Mouse (Mus musculus) MEL (cell line): ENCODE results near the gene Mbnl1.

ENCODE experiments used
- CHD1 ChIP-seq: IDR thresholded peaks from 2 replicates; pipeline ENCODE4 v1.6.1; 2012; ENCODE audit warnings: low read depth, mild to moderate bottlenecking, inconsistent platforms, low read length, improper control_type of control experiment
- ELF1 ChIP-seq: IDR thresholded peaks from 2 replicates; pipeline ENCODE4 v1.6.1; 2014; ENCODE audit warnings: low read depth, mild to moderate bottlenecking, inconsistent platforms, low read length, improper control_type of control experiment, moderate library complexity
- EP300 ChIP-seq, 2 experiments: IDR thresholded peaks; 2 replicates each; pipeline ENCODE4 v1.6.1; 2011; ENCODE audit warnings: improper control_type of control experiment in 2 of 2, low read length in 2 of 2, low read depth in 1 of 2, mild to moderate bottlenecking in 1 of 2
- MAFK ChIP-seq: IDR thresholded peaks from 2 replicates; pipeline ENCODE4 v1.6.1; 2011; ENCODE audit warnings: low read depth, mild to moderate bottlenecking, low read length, improper control_type of control experiment, borderline replicate concordance
- MAX ChIP-seq: IDR thresholded peaks from 2 replicates; pipeline ENCODE4 v1.6.1; 2011; ENCODE audit warnings: low read length, improper control_type of control experiment
- MEF2A ChIP-seq: IDR thresholded peaks from 2 replicates; pipeline ENCODE4 v1.6.1; 2014; ENCODE audit warnings: low read depth, mild to moderate bottlenecking, inconsistent platforms, low read length, improper control_type of control experiment; ENCODE audit not compliant: poor library complexity, insufficient replicate concordance, severe bottlenecking; ENCODE audit errors: extremely low read depth
- NRF1 ChIP-seq: IDR thresholded peaks from 2 replicates; pipeline ENCODE4 v1.6.1; 2014; ENCODE audit warnings: low read depth, mild to moderate bottlenecking, inconsistent platforms, low read length, improper control_type of control experiment, moderate library complexity; ENCODE audit not compliant: poor library complexity, insufficient read depth, severe bottlenecking
- POLR2A ChIP-seq, 2 experiments: IDR thresholded peaks; 2 replicates each; pipeline ENCODE4 v1.6.1; 2011 to 2012; ENCODE audit warnings: low read length in 2 of 2, mild to moderate bottlenecking in 2 of 2, control low read depth in 1 of 2, improper control_type of control experiment in 1 of 2, low read depth in 1 of 2, moderate library complexity in 1 of 2; ENCODE audit not compliant: control insufficient read depth in 1 of 2, insufficient read depth in 1 of 2, poor library complexity in 1 of 2
- TCF12 ChIP-seq: IDR thresholded peaks from 2 replicates; pipeline ENCODE4 v1.6.1; 2014; ENCODE audit warnings: low read depth, mild to moderate bottlenecking, inconsistent platforms, low read length, improper control_type of control experiment, moderate library complexity
- UBTF ChIP-seq: IDR thresholded peaks from 2 replicates; pipeline ENCODE4 v1.6.1; 2012; ENCODE audit warnings: low read depth, mild to moderate bottlenecking, inconsistent platforms, low read length, improper control_type of control experiment, moderate library complexity, borderline replicate concordance; ENCODE audit not compliant: insufficient read depth

DNA sequence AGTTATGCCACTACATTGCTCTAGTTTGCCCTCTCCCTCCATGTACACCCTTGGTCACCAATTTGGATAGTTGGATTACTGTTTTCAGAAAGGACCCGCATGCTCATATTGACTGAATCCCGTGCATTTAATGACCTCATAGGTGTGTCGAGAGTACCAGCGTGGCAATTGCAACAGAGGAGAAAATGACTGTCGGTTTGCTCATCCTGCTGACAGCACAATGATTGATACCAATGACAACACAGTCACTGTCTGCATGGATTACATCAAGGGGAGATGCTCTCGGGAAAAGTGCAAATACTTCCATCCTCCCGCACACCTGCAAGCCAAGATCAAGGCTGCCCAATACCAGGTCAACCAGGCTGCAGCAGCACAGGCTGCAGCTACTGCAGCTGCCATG, 140.5 kb downstream of the Mbnl1 start:
- no peak for TF ChIP-seq MEF2A
- no peak for TF ChIP-seq UBTF
- TF ChIP-seq MAX: no peak
- TF ChIP-seq TCF12: no peak
- TF ChIP-seq CHD1: no peak
- no peak for TF ChIP-seq NRF1
- TF ChIP-seq EP300 (IDR thresholded peaks at IDR 0.05; ENCODE audit: low read depth in 1 of 2, low read length in 2 of 2): no peak
- no peak; a peak in 1 of 4 replicates for TF ChIP-seq POLR2A (IDR thresholded peaks at IDR 0.05; ENCODE audit: control insufficient read depth in 1 of 2, insufficient read depth in 1 of 2, low read depth in 1 of 2, low read length in 2 of 2, poor library complexity in 1 of 2)
- TF ChIP-seq MAFK: no peak
- TF ChIP-seq ELF1: no peak
